Mouse (Mus musculus): ENCODE data around the gene 1700023F06Rik. TPM values are rescaled to one million over a fixed set of nuclear protein-coding genes. Genes with fewer than 3 reads are reported as not detected.

The 1700023F06Rik gene
- total RNA-seq, 4 experiments from 2014 or later = 1.4 to 3.1 (median 2.2) TPM

GRCm38 (mm10) chr11:103184891-103185290, 23.5 kb downstream of the 1700023F06Rik start:
- peak in 1 of 2 experiments; percentile 50 for DNase-seq (ENCODE audit: low spot score in 2 of 2)

GRCm38 (mm10) chr11:103181911-103182310, 26.4 kb downstream of the 1700023F06Rik start:
- DNase-seq (ENCODE audit: low spot score in 2 of 2) = no peak

- DNase-seq (ENCODE audit: low spot score in 2 of 2) = no peak
These were observed 27.0 kb downstream of the 1700023F06Rik start for GRCm38 (mm10) chr11:103181349-103181748.

- DNase-seq (ENCODE audit: low spot score in 2 of 2) = no peak
These were observed 27.9 kb downstream of the 1700023F06Rik start for GRCm38 (mm10) chr11:103180426-103180825.

DNA sequence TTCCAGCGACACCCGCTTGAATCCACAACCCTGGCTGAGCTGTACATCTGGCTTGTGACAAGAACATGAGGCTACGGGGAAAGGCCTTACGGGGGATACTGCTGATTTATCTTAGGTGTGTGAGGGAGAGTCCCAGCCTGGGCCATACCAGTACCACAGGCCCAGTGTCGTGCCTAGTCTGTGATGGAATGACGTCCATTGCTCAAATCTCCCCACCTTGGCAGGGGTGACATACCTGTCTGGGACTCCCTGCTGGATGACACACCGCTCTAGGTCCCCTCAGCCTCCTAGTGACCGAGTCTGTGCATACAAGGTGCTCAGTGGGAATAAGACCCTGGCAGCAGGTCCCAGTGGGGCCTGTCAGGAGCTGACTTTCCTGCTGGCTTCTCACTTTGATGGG, 29.6 kb downstream of the 1700023F06Rik start:
- DNase-seq (ENCODE audit: low spot score in 2 of 2) = no peak

DNA sequence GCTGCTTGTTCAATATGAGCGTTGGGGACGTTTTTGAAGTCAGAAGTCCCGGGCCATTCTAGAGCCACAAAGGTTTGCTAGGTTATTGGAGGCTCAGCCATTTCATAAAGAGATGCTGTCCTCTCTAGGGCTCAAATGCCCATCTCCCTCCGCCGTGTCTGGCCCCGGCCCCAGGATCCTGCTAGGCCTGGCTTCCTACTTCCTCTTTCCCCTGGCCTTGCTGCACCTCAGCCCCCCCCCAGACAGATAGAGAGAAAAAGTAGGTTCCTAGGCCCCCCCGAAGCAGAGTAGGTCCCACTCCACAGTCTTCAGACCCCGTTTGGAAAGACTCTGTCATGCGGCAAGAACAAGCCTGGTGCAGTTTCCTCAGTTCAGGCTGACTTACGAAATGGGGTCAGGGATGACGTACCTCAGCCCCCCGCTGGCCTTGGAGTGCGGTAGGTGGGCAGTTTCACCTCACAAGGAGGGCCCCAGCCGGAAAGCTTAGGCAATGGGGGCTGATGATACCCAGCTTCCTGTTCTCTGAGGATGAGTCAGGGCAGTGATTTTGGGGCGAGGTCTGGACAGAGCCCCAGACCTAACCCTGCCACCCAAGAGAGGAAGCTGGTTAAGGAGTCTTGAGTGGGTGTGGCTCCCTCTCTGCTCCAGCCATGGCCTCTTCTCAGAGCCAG, 30.4 kb downstream of the 1700023F06Rik start:
- DNase-seq (ENCODE audit: low spot score in 2 of 2) = no peak

DNA sequence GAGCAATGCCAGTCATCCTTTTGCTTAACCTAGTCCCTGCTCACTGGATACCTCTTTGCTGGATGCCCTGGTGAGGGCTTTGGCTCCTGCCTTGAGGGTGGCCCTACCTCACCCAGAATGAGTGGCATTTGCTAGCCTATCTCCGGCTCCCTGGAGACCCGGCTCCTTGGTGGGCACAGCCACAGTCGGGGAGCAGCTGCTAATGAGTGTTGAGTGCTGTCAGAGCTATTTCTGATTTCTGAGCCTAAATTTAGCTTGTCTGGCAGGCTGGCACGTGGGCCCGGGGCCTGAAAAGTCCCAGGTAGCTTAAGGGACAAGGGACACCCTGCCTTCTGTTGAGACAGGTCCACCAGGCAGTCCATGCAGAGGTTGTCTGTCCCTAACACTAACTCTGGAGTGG, 31.1 kb downstream of the 1700023F06Rik start:
- DNase-seq (ENCODE audit: low spot score in 2 of 2) = no peak

GRCm38 (mm10) chr11:103176510-103176909, 31.8 kb downstream of the 1700023F06Rik start:
- no peak for DNase-seq (ENCODE audit: low spot score in 2 of 2)

GRCm38 (mm10) chr11:103175688-103176442, 32.5 kb downstream of the 1700023F06Rik start:
- no peak for DNase-seq (ENCODE audit: low spot score in 2 of 2)

GRCm38 (mm10) chr11:103174891-103175391, 33.4 kb downstream of the 1700023F06Rik start:
- no peak for DNase-seq (ENCODE audit: low spot score in 2 of 2)

GRCm38 (mm10) chr11:103174411-103174832, 33.9 kb downstream of the 1700023F06Rik start:
- no peak for DNase-seq (ENCODE audit: low spot score in 2 of 2)

DNA sequence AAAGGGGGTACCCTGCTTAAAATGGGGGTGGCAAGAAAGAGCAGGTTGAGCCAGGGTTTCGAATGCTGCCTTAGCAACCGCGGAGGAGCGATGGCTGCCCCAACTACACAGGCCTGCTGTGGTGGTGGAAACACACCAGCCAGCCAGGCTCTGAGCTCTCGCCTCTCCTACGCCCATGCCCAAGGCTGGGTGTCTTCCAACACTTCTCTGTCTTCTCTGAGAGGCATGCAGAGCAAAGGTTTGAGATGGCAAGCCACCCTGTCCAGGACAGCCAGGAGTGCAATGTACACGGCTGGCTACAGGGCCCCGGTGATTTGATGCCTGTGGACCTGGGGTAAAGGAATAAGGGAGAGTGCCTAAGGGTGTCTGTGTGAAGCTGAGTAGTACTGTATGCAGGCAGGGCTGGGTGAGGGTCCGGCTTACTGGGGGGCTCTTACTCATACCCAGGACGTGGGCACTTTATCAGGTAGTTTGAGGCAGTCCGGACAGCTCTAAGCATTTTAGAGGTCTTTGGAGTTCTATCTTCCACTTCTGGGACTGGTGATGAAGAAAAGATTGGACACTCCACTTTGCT, 34.5 kb downstream of the 1700023F06Rik start:
- no peak for DNase-seq (ENCODE audit: low spot score in 2 of 2)

DNA sequence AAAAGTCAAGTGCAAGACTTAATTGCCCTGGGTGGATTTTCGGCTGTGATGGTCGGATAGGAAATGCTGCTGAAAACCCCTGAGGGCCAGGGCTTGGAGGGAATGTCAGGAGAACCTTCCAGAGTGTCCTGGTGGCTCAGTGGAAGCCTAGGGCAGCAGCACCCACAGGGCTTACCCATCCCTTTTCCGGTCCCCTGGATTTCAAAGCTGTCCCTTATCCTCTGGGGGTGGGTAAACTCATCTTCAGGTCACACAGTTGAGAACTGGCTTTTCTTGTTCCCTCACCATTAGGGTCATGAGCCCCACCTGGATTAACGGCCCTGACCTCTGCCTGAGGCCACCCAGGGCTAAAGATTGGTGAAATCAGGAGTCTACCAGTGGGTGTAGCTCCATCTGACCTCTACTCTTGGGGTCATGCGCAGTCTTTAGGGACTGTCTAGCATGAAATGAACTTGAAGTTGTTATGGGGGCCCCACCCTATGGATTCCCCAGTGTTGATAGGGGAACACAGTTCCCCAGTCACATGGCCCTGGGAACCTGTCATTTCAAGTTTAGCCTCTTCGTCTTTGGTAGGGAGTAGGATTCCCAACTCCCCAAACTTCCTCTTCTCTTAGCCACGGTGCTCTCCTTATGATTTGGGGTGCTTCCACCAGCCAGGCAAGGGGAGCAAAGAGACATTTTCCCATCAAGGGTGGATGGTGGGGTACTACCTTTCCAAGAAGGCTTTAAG, 35.2 kb downstream of the 1700023F06Rik start:
- no peak for DNase-seq (ENCODE audit: low spot score in 2 of 2)

GRCm38 (mm10) chr11:103172392-103173040, 35.8 kb downstream of the 1700023F06Rik start:
- DNase-seq (ENCODE audit: low spot score in 2 of 2) = no peak

- no peak for DNase-seq (ENCODE audit: low spot score in 2 of 2)
These were observed 36.5 kb downstream of the 1700023F06Rik start for GRCm38 (mm10) chr11:103171703-103172391.

GRCm38 (mm10) chr11:103171286-103171620, 37.1 kb downstream of the 1700023F06Rik start:
- DNase-seq (ENCODE audit: low spot score in 2 of 2) = no peak

GRCm38 (mm10) chr11:103170494-103171285, 37.7 kb downstream of the 1700023F06Rik start, which contains the start of gene Fmnl1:
TSS of gene Fmnl1 (plus strand) at chr11:103171107.
- no peak for DNase-seq (ENCODE audit: low spot score in 2 of 2)

DNA sequence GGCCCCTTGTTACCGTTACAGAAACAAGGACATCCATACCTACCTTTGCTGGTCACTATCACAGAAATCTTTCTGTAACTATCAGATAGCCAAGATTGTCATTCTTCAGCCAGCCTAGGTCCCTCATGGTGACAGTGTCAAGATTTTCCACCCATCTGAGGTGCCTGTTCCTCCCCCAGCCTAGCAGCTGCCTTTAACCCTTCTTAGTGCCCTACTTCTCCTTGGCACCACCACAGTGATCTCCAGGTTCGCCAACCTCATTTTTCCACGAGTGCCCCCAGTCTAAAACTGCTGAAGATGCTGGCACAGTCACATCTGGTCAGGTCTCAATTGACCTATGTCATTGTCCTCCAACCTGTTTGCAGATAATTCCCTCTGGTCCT, 38.3 kb downstream of the 1700023F06Rik start:
- no peak for DNase-seq (ENCODE audit: low spot score in 2 of 2)

- no peak for DNase-seq (ENCODE audit: low spot score in 2 of 2)
These were observed 38.7 kb downstream of the 1700023F06Rik start for GRCm38 (mm10) chr11:103169664-103170063.

All from layer of hippocampus, adult 8-10 months (tissue).